Mouse (Mus musculus) right cerebral cortex, adult 18-20 months (tissue): ENCODE data around the gene Wfdc9.
A peak's percentile ranks its signal among the peaks of the same experiment; 100 is the strongest.
"Not testable (repeated sequence)": the region's sequence is repeated elsewhere in the genome, so short reads cannot be mapped to it uniquely, and the experiment has no call there.

Experiments
- DNase-seq: peaks from one replicate; pipeline ENCODE4 v3.0.0; 2022; ENCODE audit warnings: mixed read lengths

Wfdc9 gene

GRCm38 (mm10) chr2:164615386-164615785, 41.0 kb downstream of the Wfdc9 start:
- no peak for DNase-seq

GRCm38 (mm10) chr2:164613471-164613870, 42.9 kb downstream of the Wfdc9 start, which contains the start of the genes Wfdc6b and Wfdc8:
Wfdc6b (plus strand) TSS chr2:164613522.
Wfdc8 (minus strand) TSS chr2:164613626.
- DNase-seq: not testable (repeated sequence)

DNA sequence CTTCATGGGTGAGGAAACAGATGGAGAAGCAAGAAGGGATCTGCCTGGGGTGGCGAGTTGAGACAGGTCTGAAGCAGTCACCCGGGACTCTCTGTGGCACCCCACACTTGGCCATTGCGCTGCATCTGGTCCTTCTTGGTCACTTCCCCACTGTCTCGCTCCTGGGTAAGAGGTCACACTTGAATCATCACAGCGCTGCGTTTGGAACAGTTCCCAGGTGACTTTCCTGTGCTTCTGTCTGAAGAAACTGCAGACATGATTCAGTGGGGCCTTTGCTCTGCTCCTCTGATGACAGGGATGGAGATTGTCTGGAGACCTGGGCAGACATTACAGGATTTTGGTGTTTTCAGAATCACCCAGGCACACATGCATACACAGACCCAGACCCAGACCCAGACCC, 47.6 kb downstream of the Wfdc9 start:
- DNase-seq: no peak

GRCm38 (mm10) chr2:164604411-164604810, 52.0 kb downstream of the Wfdc9 start:
- peak; percentile 8 for DNase-seq

DNA sequence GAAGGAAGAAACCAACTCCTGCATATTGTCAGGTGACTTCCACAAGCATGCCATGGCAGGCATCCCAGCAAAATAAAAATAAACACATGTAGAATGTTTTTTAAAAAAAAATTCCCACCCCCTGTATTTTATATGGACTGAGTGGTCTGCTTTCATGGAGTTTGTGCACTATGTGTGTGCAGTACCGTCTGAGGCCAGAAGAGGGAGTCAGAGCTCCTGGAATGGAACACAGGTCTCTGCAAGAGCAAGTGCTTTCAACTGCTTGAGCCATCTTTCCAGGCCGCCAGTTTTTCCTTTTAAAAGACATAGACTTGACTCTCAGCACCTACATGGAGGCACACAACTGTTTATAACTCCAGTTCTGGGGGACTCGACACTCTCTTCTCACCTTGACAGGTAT, 52.9 kb downstream of the Wfdc9 start:
- DNase-seq: no peak

DNA sequence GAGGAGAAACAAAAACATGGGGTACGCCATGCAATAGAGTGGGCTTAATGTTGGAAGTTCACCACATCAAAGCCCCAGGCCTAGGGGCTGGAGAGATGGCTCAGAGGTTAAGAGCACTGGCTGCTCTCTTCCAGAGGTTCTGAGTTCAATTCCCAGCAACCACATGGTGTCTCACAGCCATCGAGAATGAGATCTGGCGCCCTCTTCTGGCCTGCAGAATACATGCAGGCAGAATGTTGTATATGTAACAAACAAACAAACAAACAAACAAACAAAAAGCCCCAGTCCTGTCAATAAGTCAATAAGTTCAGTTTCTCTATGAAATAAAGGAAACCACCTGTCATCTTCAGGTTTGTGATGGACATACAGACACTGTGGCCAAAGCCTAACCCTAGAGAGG, 56.2 kb downstream of the Wfdc9 start:
- DNase-seq: no peak
